Mouse (Mus musculus): ENCODE results near the gene Ackr4.

- TF ChIP-seq CTCF (conservative IDR thresholded peaks at IDR 0.05; ENCODE audit: insufficient read depth, insufficient read length, low read depth, low read length) = no peak
- TF ChIP-seq POLR2A (IDR thresholded peaks at IDR 0.05; ENCODE audit: low read depth, low read length) = no peak
Observed at GRCm38 (mm10) chr9:104165926-104166325, 39.2 kb upstream of the Ackr4 start.
